Mouse (Mus musculus) urinary bladder, postnatal 25 days (tissue): ENCODE results near the gene Ntm.

ENCODE experiments used
- DNase-seq: peaks from one replicate; pipeline ENCODE4 v3.0.0; 2022; ENCODE audit warnings: low spot score

Gene Ntm

DNA sequence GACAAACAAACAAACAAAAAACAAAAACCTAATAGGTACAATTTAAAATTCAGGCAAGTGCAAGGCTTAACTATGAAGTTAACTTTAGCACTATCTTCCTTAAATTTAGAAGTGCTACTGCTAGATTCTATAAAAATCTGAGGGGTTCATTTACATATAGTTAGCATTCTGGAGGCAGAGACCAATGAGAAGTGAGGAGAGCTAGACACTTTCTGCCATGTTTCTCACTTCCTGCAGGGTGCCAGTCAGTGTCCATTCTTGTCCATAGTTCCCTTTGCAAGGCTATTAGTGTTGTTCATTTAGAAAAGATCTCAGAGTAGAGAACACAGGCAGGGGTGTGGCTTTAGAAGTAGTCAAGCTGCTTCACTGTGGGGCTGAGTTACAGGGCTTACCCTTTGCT lies 208.6 kb downstream of the Ntm start:
- no peak for DNase-seq

DNA sequence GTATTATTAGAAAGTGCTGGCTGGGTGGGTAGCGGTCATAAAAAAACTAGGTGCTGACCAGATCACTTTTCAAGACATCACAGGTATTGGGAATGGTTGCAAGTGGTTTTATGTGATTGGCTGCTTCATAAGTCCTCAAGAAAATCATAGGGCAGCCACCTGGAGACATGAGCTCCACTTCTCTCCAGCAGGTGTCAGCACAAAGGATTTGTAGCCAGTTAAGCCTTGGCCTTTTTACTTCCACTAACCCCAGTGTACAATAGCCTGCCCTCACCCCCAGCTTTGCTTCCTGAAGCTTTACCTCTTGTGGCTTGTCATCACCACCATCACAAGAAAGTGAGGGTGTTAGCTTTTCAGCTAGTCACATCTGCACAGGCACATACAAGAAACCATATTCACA lies 211.5 kb downstream of the Ntm start:
- DNase-seq: no peak

DNA sequence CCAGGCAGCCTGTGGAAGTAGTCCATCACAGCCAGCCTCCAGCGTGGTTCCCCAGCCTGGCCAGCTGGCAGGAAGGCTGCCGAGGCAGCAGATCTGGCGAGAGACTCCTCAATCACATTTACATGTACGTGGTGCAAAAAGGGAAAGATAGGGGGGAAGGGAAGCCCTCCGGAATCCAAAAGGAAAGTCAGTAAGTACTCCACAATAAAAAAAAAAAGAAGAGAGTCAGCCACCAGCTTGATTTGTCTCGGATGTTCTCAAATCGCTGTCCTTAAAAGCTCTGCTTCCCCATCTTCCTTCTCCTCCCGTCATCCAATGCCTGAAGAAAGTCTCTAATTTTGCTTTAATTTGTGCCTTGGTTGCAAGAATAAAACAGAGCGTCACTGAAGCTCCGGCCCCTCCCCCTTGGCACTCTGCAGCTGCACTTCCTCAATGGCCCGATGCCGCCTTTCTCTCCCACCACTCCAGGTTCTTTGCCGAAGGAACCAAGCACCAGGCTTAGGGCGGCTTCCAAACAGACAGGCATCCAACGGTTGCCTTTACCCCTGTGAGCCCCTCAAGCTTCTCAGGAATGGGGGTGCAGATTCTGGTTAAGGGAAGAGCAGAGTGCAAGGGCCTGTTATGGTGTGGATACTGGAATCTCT lies 212.4 kb downstream of the Ntm start:
- peak; percentile 4 for DNase-seq

DNA sequence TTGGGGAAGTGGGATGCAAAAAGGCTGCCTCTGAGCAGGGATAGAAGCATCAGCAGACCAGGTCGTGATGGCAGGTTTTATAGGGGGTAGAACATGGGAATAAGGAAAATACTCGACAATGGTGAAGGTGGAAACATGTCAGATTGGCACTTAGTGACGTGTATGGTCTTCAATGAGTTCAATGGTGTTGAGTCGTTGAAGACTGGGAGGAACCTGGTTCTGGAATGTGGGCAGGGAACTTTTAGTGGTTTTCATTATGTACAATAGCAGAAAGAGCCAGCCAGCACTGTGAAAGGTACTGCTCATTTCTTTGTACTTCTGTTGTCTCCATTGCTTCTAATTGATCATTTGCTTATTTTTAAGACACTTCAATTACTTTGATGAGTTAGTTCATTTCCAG lies 214.9 kb downstream of the Ntm start:
- no peak for DNase-seq

DNA sequence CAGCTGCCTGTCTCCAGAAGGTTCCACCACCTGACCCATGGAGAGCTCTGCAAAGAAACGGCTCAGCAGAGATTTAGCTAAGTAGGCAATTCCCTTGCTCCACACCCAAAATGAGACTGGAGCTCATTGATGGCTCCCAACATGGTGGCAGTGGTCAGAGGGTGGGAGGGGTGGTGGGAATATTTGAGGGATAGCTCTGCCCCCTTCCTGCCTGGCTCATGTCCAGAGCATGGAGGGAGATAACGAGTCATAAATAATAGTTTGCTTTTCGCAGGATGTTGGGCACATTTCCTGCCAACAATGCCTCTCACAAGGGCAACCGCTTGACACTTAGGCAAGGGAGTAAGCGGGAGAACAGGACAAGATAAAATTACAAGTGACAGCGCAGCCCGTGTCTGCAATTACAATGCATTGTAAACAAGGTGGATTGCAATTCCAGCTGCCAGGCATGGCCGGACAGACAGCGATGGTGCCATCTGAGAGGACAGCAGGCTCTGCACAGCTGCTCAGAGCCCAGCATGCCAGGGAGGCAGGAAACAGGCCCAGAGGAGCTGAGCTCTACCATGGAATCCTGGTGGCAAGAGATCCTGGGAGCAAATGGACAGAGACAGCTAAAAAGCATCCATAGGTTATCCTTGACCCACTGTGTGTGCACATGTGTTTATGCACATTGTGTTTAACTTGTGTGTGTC lies 224.0 kb downstream of the Ntm start:
- no peak for DNase-seq

DNA sequence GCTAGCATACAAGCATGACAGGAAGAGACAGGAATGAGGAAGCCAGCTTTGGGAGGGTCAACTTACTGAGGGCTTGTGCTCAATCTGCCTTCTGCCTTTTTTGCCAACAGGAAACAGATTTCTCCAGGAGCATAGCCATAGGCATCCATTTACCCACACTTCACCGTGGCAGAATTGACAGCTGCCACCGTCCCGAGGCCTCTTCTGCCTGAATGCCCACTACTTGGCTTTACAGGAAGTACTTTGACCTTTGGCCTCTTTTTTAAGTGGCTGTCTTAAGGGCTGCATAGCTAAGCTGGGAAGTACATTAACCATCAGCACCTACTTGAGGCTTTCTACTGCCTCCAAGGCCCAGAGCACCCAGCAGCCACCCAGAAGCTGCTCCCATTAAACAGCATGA lies 226.9 kb downstream of the Ntm start:
- DNase-seq: no peak

DNA sequence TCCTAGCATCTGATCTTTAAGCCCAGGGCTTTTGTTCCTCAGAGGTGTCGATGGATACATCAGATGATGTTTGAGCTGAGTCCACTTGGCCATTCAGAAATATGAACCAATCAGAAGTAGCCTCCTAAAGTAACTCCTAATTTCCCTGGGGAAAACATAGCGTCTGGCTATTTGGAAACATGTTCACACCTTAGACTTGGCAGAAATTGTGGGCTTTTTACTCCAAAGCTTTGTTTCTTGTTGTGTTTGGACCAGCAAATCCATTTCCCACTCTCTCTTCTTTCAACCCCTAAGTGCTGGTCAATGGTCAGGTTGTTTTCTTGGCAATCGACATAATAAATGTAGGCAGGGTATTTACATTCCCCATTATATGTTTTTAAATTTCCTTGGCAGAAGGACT lies 230.0 kb downstream of the Ntm start:
- DNase-seq: no peak

DNA sequence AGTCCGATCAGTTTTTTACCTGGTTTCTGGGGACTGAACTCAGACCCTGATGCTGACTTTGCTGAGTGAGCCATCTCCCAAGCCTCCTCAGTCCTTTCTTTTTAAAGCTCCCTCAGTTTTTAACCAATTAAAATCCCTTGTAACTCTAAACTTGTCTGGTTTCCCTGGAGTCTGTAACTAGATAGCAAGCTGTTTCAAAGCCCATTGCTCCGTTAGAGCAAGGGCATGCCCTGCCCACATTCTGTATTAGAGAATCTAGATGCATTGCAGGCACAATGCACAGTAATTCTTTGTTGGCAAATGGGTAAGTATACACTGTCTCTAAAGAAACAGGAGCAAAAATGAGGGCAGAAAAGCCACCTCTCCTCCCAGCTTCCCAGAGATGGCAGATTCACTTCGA lies 231.3 kb downstream of the Ntm start:
- DNase-seq: no peak

DNA sequence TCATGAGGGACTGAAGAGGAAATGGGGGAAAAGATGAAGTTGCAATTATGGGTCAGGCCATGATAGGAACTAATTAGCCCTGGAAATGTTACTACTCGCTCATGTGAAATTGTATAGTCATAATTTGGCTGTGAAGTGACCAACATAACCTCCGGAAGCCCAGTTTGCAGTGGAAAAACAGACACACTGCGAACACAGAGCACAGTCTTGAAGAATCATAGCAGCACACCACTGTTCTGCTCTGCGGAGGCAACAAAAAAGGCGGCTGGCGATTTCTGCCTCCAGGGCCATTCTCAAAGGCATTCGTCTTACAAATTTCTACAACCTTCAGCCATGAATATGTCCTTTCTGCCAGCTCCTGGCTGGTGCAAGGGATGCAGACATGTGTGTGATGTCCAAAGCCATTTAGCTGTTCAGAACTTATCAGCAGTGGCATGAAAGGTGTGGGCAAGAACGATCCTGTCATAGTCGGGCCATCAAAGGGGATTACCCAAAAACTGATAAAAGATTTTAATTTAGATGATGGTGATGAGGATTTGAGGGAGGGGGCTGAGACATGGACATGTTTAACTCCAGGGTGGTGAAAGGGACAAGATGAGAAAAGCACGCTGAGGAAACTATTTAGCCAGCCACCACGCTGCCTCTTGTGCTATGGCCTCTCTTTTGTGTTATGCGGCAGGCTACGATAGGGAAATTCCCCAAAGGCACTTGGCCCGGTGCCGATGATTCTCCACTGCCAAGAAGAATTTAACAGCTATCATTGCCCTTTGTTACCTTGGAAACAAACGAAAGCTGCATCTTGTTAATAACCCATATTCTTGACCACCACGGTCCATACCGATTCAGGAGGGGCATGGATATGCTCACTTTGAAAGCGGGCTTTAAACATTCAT lies 235.2 kb downstream of the Ntm start:
- DNase-seq: no peak

DNA sequence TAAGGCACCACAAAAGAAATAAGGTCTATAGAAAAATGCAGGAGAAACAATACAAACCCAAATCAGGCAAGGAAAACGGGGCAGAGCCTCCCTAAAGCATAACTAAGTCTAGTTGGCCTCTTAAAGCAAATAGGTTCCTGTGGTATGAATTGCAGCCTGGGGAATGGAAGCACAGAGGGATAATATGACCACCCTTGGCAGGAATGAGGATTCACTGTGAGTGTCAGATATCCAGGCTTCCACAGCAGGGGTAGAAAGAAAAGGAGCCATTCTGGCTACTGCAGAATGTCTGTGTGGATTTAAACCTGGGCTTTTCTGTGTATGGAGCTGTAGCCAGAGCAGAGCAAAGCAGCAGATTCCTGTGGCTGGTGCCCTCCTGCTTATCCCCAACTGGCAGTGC lies 241.5 kb downstream of the Ntm start:
- no peak for DNase-seq

DNA sequence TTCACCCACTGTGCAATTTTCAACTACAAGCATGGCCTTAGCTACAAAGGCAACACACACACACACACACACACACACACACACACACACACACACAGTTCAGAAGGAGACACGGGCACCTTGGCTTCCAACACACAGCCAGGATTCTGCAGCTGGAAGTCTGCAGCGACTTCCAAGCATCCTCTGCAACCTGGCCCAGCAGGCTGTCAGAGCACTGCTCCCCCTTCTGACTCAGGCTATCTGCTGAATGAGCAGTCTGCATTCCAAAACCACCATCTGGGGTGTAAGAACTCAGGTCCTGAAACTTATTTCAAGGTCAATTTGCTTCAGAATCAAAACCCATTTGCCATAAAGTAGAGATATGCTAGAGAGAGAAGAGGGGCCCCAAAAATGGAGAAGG lies 246.1 kb downstream of the Ntm start:
- DNase-seq: no peak

DNA sequence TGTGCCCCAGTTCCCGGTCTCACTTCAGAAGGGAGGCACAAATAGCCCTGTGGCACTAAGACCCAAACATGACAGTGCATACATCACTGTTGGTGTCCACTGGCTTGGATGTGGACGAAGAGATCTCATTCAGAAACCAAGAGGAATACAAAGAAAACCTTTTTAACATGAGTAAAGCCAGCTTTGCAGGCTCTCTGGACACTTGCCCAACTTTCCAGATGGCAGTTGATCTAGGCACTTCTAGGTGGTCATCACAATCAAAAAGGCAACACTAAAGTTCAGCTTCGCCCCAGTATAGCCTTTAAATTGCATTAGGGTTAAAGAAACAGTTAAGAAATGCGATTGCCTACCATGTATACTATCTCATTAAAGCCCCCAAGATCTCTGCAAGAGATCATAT lies 264.7 kb downstream of the Ntm start:
- no peak for DNase-seq

DNA sequence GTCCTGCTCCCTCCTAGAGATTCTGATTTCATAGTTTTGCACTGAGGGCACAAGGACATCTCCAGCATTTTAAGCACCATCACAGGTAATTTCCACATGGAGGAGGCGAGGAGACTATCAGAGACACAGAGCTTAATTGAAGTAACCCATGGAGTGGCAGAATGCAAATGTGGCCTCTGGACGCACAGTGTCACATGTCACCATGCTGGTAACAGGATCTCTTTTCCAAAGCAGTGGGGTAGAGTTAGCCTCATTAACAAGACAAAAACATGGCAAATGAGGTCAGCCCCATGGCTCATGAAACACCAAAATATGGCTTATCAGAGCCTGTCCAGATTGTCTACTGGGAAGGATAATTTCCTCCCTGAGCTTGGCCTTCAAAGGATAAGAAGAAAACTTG lies 268.8 kb downstream of the Ntm start:
- no peak for DNase-seq

DNA sequence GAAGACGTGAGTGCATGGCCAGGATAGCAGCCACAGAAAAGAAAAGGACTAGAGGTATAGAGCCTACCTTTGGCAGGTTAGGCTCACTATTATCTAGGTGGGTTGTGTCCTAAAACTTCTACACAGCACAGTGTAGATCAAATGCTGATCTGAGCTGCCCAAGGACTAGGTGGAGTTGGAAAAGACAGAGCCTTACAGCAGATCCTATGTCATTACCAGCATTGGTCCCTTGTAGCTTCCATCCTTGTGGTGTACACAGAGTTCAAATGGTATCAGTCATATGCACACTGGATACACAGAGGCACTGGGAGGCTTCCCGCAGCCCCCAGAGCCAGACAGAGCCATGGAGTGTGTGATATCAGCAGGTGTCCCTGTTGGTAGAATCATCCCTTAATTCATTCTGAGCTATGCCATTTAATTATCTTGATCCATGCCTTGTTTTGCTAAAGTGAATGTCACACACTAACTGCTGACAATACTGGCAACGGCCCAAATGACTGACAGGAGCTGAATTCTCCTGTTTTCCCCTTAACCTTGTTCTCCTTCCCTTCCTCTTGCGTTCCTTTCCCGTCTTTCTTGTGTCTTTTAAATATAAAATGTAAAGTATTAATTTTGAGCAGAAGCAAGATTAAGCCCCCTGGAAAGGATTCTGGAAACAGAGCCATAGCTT lies 271.6 kb downstream of the Ntm start:
- no peak for DNase-seq

DNA sequence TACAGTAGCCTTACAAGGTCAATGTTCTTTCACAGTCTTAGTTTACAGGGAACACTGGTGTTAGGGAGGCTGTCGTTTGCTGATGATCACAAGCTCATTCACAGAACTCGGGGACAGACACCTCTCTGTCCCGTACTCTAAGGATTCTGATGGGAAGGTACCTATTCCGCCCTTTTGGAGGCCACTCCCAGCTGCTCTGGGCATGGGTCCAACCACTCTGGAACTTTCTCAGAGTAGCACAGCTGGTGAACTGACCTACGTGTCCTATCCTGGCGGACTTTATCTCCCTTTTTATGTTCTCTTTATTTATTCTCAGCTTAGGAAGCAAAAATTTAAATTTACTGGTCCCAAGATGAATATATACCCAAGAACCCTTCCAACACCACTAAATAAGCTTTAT lies 280.7 kb downstream of the Ntm start:
- DNase-seq: no peak

DNA sequence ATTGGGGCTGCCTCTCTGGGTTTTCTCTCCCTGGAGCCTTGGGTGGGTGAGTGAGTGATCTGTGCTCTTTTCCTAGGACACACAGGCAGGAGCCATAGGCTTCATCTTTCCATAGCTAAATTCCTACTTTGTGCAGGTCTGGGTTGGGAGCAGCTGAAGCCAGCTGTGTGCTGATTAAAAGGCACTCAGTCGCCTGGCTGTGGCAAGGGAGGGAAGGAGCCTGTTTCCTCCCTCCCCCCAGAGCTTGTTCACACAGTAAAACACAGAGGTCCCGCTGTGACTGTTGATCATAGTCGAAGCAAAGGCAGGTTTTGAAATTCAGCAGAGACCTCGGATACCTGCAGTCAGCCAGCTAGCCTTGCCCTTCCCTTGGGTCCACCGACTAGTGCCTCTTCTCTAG lies 282.3 kb downstream of the Ntm start:
- no peak for DNase-seq

DNA sequence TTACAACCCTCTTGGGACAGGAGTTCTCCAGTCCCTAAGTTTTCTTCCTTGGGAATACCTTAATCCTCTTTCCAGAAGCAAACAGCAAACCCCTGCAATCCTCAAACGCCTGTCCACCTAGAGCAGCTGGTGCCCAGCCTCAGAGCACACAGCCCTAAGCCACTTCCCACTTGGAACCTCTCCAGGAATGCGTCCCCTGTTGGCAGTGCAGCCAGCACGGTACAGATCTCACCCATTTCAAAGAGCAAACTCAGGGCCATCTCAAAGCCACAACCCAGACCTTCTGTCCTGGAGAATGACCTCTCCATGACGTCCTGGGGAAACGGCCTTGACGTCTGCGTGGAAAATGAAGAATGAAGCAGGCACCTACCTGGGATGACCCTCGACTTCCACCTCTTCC lies 289.0 kb downstream of the Ntm start:
- DNase-seq: no peak

DNA sequence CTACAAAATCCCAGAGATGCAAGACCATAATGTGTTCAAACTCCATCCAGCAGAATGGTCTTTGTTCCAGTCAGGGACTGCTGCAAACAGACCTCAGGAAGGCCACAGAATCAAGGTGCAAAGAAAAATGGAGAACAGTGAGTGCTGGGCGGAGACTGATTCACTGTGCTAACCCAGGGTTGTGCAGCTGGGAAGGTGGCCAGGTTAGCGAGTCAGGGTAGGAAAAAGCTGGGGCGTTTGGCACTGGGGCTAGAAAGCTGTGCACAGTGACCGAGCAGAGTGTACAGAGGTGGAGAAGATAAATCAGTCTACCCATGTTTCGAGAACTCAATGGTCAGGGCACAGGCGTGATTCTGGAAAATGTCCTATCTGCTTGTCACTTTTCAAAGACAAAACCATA lies 291.1 kb downstream of the Ntm start:
- DNase-seq: no peak

DNA sequence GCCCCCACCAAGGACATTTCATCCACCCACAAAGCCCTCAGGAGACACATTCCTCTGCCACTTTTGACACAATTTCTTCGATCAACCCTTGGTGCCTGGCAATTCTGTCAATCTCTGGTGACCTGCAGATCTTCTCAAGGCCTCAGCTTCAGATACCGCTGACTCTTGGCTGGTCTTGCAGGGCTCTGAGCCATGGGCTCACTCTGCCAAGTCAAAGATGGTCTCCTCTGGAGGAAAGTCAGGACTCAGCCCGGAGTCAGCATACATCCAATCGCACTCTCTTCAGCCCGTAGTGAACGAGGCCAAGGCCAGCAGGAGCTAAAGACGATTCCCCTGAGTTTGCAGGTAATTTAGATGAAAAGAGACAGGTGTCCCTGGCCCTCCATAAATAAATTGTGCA lies 299.7 kb downstream of the Ntm start:
- DNase-seq: no peak

DNA sequence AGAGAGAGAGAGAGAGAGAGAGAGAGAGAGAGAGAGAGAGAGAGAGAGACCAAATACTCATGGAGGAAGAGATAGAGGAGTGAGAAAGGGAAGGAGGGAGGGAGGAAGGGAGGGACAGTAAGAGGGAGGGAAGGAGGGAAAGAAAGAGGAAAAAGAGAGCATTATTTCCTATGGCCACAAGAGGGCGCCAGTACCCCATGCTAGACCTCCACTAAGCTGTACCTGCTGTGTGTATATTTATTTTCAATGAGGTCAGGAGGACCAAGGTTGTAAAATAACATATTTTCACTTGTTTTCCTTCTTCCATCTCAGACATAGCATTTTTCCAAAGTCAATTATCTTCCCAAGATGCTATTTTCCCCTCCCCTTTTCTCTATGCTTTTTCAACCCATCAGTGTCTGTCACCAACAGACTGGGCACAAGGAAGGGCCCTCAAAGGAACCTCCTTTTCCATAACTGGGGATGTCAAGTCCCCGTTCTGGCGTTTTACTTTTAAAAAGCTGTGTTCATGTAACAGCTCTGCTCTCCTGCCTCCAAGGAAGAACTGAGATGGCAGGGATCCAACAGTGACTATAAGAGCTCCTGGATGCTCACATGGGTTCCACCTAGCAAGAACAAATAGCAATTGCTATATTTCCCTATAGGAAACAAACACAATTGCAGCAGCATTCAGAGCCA lies 301.3 kb downstream of the Ntm start:
- DNase-seq: peak; percentile 31

DNA sequence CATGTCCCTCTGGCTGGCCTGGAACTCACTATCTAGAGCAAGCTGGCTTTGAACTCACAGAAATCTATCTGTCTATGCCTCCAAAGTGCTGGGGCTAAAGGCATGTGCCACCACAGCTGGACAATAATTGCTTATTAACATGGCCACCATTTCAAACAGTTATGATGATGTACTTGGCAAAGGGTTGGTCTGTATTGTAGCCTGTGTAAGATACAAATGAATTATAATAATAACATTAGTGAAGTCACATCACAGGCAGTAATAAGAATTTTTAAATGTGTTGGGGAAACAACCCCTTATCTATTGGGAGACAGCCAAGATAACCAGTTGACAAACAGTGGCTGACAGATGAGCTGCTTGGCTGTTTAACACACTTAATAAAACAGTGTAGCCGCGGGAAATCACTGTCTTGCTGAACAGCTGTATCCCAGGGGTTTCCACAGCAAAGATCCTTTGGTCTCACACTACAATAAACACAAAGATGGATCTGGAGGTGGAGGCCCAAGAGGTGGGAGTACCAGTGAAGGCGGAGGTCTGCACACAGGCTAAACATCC lies 302.8 kb downstream of the Ntm start:
- DNase-seq: no peak
